Mouse (Mus musculus): ENCODE measurements around the gene Plekhm1. TPM values are rescaled to one million over a fixed set of nuclear protein-coding genes. Genes with fewer than 3 reads are reported as not detected.

Plekhm1 gene
- polyA plus RNA-seq, 1 experiment from 2014 or later, result 87.8 TPM

GRCm38 (mm10) chr11:103314736-103315374 lies 97.6 kb downstream of the Plekhm1 start:
- Histone ChIP-seq H3K4me3 (ENCODE audit: inconsistent target) (no peak overlapping the region), H3K36me3 (ENCODE audit: inconsistent target) (no peaks in the 10 kb centered on the region), H3K79me2 (ENCODE audit: inconsistent target) (no peaks in the 10 kb centered on the region), H3K27ac (no peak overlapping the region)
- whole genome bisulfite sequencing (ENCODE audit: missing documents), result 90% methylated on average over 10 of the region's 10 CpGs

Other genes starting within 250 kb of the Plekhm1 start
- 29.0 to 47.4 TPM (median 29.5 TPM) in 3 replicates for gene Fmnl1, start 241.6 kb downstream of the Plekhm1 start, polyA plus RNA-seq (2018)
- gene 1700023F06Rik, start 204.1 kb downstream of the Plekhm1 start, polyA plus RNA-seq (2018), result not detected in 3 replicates
- gene Spata32, start 194.3 kb downstream of the Plekhm1 start, polyA plus RNA-seq (2018), result not detected in 3 replicates
- gene Map3k14, start 145.2 kb downstream of the Plekhm1 start, polyA plus RNA-seq (2018), result 9.0 to 14.1 TPM (median 9.9 TPM) in 3 replicates
- gene Arhgap27, start 49.0 kb downstream of the Plekhm1 start, polyA plus RNA-seq (2018), result 3.7 to 16.2 TPM (median 6.5 TPM) in 3 replicates
- not detected in 3 replicates for gene Lrrc37a, start 91.9 kb upstream of the Plekhm1 start, polyA plus RNA-seq (2018)
- gene Gm884, start 208.5 kb upstream of the Plekhm1 start, polyA plus RNA-seq (2018), result not detected in 3 replicates
- gene Lyzl6, start 226.2 kb upstream of the Plekhm1 start, polyA plus RNA-seq (2018), result not detected in 3 replicates
- not detected in 3 replicates for gene Rprml, start 236.9 kb upstream of the Plekhm1 start, polyA plus RNA-seq (2018)

Data from macrophage (primary cell).